Mouse (Mus musculus): ENCODE measurements around the gene Cbfa2t3. TPM values are rescaled to one million over a fixed set of nuclear protein-coding genes. Genes with fewer than 3 reads are reported as not detected.
A peak's percentile ranks its signal among the peaks of the same experiment; 100 is the strongest.

Gene Cbfa2t3
- total and polyA plus RNA-seq, 2 experiments from 2014 or later = 10.0 to 12.6 TPM

DNA sequence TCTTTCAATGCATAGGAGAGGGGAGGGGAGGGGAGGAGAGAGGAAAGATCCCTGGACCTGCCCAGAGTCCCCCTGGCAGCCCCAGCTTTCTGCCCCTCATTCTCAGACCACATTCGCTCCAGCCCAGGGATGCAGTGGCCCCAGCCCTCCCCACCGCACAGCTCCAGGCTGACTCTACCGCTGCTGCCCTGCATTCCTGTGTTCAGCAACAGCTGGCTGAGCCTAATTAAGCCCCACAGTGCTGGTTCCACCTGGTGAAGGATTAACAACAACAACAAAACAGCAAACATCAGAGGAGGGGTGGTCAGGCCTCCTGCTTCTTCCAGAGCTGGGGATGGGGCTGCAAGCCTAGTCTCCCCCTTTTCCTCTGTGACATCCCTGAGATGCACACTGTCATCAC lies 29.7 kb upstream of the Cbfa2t3 start:
- WGBS = 8% methylated on average over 3 of the region's 3 CpGs
- Histone ChIP-seq H3K9me3 (ENCODE audit: low read length) (no peaks in the 10 kb centered on the region), H3K27ac (no peak overlapping the region), H3K36me3 (ENCODE audit: insufficient read depth, low read length) (no peaks in the 10 kb centered on the region), H3K4me2 (ENCODE audit: low read depth, low read length) (no peak overlapping the region), H3K4me3 (ENCODE audit: low read length) (no peak overlapping the region), H3K4me1 (ENCODE audit: insufficient read depth, low read length) (no peaks in the 10 kb centered on the region), H3K27me3 (ENCODE audit: insufficient read depth, low read length) (no peaks in the 10 kb centered on the region), H3K9ac (replicated peaks; ENCODE audit: low read length) (0 out of 2 replicates have a peak overlapping the region, but pooled peaks have one; percentile 30)
- DNase-seq (ENCODE audit: low spot score) (no peak), ATAC-seq (no peak)
- TF ChIP-seq CTCF (IDR thresholded peaks at IDR 0.05; ENCODE audit: low read depth) = no peak

DNA sequence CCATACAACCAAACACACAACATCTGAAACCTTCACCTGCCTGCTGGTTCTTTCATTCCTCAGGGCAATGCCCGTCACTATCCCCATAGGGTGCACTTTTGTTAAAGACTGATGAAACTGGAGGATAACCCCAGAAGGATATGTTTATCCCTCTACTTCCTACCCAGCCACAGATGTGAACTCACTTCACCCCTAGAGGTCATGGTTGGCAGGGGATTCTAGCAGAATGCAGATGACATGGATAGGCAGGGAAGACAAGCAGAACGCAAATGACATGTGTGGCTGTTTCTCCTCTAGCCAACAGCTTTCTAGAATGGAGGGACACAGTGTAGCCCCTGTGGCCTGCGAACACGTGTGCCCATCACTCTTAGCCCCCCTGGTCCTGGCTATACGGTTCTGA lies 28.5 kb upstream of the Cbfa2t3 start:
- H3K4me2 ChIP-seq (ENCODE audit: low read depth, low read length) = no peak overlapping the region
- DNase-seq (ENCODE audit: low spot score) = no peak
- no peaks in the 10 kb centered on the region for H3K36me3 ChIP-seq (ENCODE audit: insufficient read depth, low read length)
- ATAC-seq = no peak
- no peak overlapping the region for H3K4me3 ChIP-seq (ENCODE audit: low read length)
- no peaks in the 10 kb centered on the region for H3K4me1 ChIP-seq (ENCODE audit: insufficient read depth, low read length)
- H3K27me3 ChIP-seq (ENCODE audit: insufficient read depth, low read length) = no peaks in the 10 kb centered on the region
- no peak overlapping the region for H3K27ac ChIP-seq
- WGBS = 59% methylated on average over 5 of the region's 5 CpGs
- H3K9ac ChIP-seq (replicated peaks; ENCODE audit: low read length) = no peak overlapping the region
- no peaks in the 10 kb centered on the region for H3K9me3 ChIP-seq (ENCODE audit: low read length)
- TF ChIP-seq CTCF (IDR thresholded peaks at IDR 0.05; ENCODE audit: low read depth) = no peak

DNA sequence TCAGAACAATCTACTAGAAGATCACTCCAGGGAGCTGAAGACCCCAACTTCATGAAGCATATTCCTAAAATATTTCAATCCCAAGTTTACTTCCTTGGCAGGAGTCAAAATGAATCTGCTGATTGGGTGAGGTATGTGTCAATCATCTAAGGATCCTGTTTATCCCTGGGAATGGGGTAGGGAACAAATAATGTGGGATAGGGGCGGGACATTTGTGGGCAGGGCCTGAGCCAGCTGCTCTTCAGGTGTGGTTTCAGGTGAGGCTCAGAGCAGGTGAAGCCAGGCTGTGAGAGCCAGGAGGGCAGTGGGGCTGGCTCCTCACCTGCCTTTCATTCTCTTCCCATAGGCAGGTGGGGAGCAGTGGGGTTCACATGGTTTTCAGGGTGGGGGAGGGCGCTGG lies 27.9 kb upstream of the Cbfa2t3 start:
- Histone ChIP-seq H3K9me3 (ENCODE audit: low read length) (no peaks in the 10 kb centered on the region), H3K4me2 (ENCODE audit: low read depth, low read length) (no peak overlapping the region), H3K4me1 (ENCODE audit: insufficient read depth, low read length) (no peaks in the 10 kb centered on the region), H3K9ac (replicated peaks; ENCODE audit: low read length) (no peak overlapping the region), H3K27ac (no peak overlapping the region), H3K36me3 (ENCODE audit: insufficient read depth, low read length) (no peaks in the 10 kb centered on the region), H3K4me3 (ENCODE audit: low read length) (no peak overlapping the region), H3K27me3 (ENCODE audit: insufficient read depth, low read length) (no peaks in the 10 kb centered on the region)
- ATAC-seq (no peak), DNase-seq (ENCODE audit: low spot score) (no peak)
- no peak for TF ChIP-seq CTCF (IDR thresholded peaks at IDR 0.05; ENCODE audit: low read depth)
- 51% methylated on average over 2 of the region's 2 CpGs for WGBS

DNA sequence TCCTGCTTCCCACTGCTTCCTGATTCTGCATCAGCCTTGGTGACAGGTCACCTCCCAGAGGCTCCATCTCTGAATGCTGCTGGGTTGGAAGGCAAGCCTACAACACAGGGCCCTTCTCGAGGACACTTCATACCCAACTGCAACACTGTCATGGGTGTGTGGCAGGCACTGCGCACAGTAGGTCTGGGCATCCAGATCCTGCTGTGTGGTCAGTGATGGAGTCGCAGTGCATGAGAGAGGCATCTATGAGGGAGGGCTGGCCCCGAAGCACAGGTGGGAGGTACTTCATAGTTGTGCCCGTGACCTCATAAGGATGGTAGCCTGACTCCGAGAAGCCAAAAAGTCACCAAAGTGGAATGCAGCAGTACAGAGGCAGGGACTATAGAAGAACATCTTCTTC lies 26.3 kb upstream of the Cbfa2t3 start:
- Histone ChIP-seq H3K27ac (no peak overlapping the region), H3K4me2 (ENCODE audit: low read depth, low read length) (no peak overlapping the region), H3K36me3 (ENCODE audit: insufficient read depth, low read length) (no peaks in the 10 kb centered on the region), H3K4me3 (ENCODE audit: low read length) (no peak overlapping the region), H3K4me1 (ENCODE audit: insufficient read depth, low read length) (peaks cover 10% of the 10 kb centered on the region), H3K27me3 (ENCODE audit: insufficient read depth, low read length) (no peaks in the 10 kb centered on the region), H3K9me3 (ENCODE audit: low read length) (no peaks in the 10 kb centered on the region), H3K9ac (replicated peaks; ENCODE audit: low read length) (no peak overlapping the region)
- WGBS = 88% methylated on average over 6 of the region's 6 CpGs
- ATAC-seq (no peak), DNase-seq (ENCODE audit: low spot score) (no peak)
- no peak for TF ChIP-seq CTCF (IDR thresholded peaks at IDR 0.05; ENCODE audit: low read depth)

DNA sequence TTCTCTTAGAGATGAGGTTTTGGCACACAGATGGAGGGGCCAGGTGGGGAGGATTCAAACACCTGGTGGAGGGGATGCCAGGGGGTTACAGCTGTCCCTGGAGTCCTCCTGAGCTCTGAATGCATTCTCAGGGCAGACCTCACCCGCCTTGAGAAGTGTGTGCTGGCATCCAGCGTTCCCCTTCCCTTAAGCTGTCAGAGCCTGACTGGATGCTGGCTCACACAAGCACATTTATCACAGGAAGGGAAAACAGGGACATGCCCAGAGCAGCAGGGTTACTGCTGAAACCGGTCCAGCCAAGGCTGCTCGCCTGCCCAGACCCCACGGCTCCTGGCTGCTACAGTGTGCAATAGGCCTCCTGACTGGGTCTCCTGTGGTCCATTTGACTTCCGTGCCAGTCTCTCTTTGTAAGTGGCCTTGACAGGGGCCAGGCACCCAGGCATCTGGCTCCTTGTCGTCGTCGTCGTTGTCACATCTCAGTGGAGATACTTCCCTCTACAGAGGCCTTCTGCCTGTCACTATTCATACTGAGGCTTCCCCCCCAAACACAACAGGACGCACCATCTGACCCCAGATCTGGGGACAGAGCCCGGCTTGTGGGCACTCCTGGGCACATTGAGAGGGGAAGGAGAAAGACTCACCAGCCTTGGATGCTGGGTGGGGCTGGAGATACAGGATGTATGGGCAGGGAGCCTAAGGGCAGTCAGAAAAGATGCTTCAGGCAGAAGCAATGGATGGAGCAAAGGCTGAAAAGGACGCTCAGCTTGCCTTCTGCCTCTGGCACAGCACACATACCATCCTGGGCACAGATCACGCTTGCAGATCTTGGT lies 22.1 kb upstream of the Cbfa2t3 start:
- no peaks in the 10 kb centered on the region for H3K9me3 ChIP-seq (ENCODE audit: low read length)
- H3K9ac ChIP-seq (replicated peaks; ENCODE audit: low read length) = peak overlapping the region; percentile 7
- H3K36me3 ChIP-seq (ENCODE audit: insufficient read depth, low read length) = no peaks in the 10 kb centered on the region
- WGBS = 19% methylated on average over 14 of the region's 14 CpGs
- DNase-seq (ENCODE audit: low spot score) (peak; percentile 67), ATAC-seq (peak; percentile 69)
- peak overlapping the region; percentile 46 for H3K4me2 ChIP-seq (ENCODE audit: low read depth, low read length)
- no peaks in the 10 kb centered on the region for H3K27me3 ChIP-seq (ENCODE audit: insufficient read depth, low read length)
- H3K27ac ChIP-seq = peak overlapping the region; percentile 75
- peaks cover 12% of the 10 kb centered on the region for H3K4me1 ChIP-seq (ENCODE audit: insufficient read depth, low read length)
- no peak overlapping the region for H3K4me3 ChIP-seq (ENCODE audit: low read length)
- no peak for TF ChIP-seq CTCF (IDR thresholded peaks at IDR 0.05; ENCODE audit: low read depth)

DNA sequence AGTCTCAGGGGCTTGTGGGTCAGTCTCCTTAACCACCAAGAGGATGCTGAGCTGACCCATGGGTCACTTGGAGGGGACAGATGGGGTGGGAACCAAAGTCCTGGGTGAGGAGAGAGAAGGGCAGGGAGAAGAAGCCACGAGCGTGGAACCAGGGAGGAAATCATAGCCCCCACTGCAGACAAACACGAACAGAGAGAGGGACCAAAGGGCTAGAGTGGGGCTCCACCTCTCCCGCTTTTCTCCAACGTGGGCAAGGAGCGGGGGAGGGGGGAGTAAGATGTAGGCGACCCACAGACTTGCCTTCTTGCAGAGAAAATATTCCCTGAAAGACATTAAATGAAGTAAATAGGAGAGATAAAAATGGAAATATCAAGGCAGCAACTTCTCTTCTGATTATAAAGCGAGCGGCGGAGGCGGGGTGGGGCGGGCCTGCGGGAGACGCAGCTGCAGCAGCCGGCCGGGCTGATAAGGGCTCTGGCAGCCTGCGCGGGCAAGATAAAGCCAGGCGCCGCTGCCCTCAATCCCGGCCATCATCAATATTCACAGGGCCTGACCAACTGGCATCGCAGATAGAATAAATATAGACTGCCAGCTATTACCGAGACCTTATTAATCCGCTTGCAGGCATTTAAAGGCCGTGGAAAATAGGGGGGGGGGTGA lies 21.3 kb upstream of the Cbfa2t3 start:
- no peaks in the 10 kb centered on the region for H3K36me3 ChIP-seq (ENCODE audit: insufficient read depth, low read length)
- H3K9me3 ChIP-seq (ENCODE audit: low read length) = no peaks in the 10 kb centered on the region
- H3K9ac ChIP-seq (replicated peaks; ENCODE audit: low read length) = no peak overlapping the region; the same call in 1 of the 2 replicates
- peaks cover 12% of the 10 kb centered on the region for H3K4me1 ChIP-seq (ENCODE audit: insufficient read depth, low read length)
- peak overlapping the region; percentile 75; the same call in 1 of the 2 replicates for H3K27ac ChIP-seq
- TF ChIP-seq CTCF (IDR thresholded peaks at IDR 0.05; ENCODE audit: low read depth) = no peak
- DNase-seq (ENCODE audit: low spot score) = peak; percentile 62
- no peaks in the 10 kb centered on the region for H3K27me3 ChIP-seq (ENCODE audit: insufficient read depth, low read length)
- peak; percentile 39; the same call in 1 of the 2 replicates for ATAC-seq
- 8% methylated on average over 24 of the region's 25 CpGs for WGBS
- peak overlapping the region; percentile 46 for H3K4me2 ChIP-seq (ENCODE audit: low read depth, low read length)
- H3K4me3 ChIP-seq (ENCODE audit: low read length) = no peak overlapping the region

All from hindbrain, postnatal 0 days (tissue).